Mouse (Mus musculus) hindbrain, embryonic 15.5 days (tissue): ENCODE data around the gene Syn3. TPM values are rescaled to one million over a fixed set of nuclear protein-coding genes. Genes with fewer than 3 reads are reported as not detected.

Experiments used
- ATAC-seq: fragments of 200-750 bp; cut with Nextera tagmentation; 2 replicates; pipeline ENCODE4 v1.8.0; 2017; ENCODE audit warnings: low read depth, moderate number of reproducible peaks, moderate TSS enrichment; ENCODE audit not compliant: low FRiP score
- H3K27ac ChIP-seq: fragments of 300-500 bp; sonication (generic); replicated peaks from 2 replicates; pipeline ENCODE4 v1.5.1; 2015; ENCODE audit warnings: mild to moderate bottlenecking, inconsistent platforms
- H3K27me3 ChIP-seq: fragments of 300-500 bp; sonication (generic); 2 replicates; pipeline ENCODE4 v1.6.1; 2015; ENCODE audit warnings: control low read depth, inconsistent platforms
- H3K36me3 ChIP-seq: fragments of 300-500 bp; sonication (generic); 2 replicates; pipeline ENCODE4 v1.6.1; 2015; ENCODE audit warnings: control low read depth, inconsistent platforms
- H3K4me1 ChIP-seq: fragments of 300-500 bp; sonication (generic); replicated peaks from 2 replicates; pipeline ENCODE4 v1.6.1; 2015; ENCODE audit warnings: control low read depth, inconsistent platforms
- H3K4me2 ChIP-seq: fragments of 300-500 bp; sonication (generic); 2 replicates; pipeline ENCODE4 v1.6.1; 2015; ENCODE audit warnings: moderate library complexity, mild to moderate bottlenecking, inconsistent platforms
- H3K4me3 ChIP-seq: fragments of 300-500 bp; sonication (generic); 2 replicates; pipeline ENCODE4 v1.5.1; 2015; ENCODE audit warnings: mild to moderate bottlenecking, inconsistent platforms
- H3K9ac ChIP-seq: fragments of 300-500 bp; sonication (generic); 2 replicates; pipeline ENCODE4 v1.6.1; 2015; ENCODE audit warnings: inconsistent platforms
- H3K9me3 ChIP-seq: fragments of 300-500 bp; sonication (generic); 2 replicates; pipeline ENCODE4 v1.6.1; 2016; ENCODE audit warnings: control low read depth, inconsistent platforms
- WGBS: fragments of 180-500 bp; shearing (Covaris S2); methylation state at CpG from one replicate; pipeline ENCODE4 v1.1.7; 2015; 5-methylcytosine and 5-hydroxymethylcytosine counted together
- polyA plus RNA-seq: library from polyadenylated mRNA; unstranded; fragments of >200 nt; fragmentation: Nextera tagmentation; extraction: Ambion mirVana; gene quantifications from 2 replicates; pipeline ENCODE4 v1.2.1, GENCODE M21; 2015

Syn3 gene
- polyA plus RNA-seq, 1 experiment from 2014 or later: 30.1 TPM

DNA sequence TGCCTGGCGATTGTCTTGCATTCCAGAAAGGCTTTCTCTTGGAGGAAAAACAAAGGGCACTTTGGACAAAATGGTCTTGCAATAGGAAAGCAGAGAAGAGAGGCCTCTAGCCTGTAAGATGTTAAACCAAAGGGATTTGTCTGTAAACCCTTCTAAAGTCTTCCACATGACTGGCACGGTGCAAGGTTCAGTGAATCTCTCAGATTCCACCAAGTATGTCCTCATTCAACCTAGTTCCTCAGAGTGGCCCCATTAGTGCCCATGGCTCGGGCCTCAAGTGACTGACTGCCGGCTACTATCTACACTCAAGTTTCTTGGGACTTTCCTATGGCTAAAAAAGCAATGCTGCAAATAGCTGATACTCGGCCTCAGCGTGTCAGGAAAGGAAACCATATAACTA, 200.4 kb downstream of the Syn3 start:
- H3K9ac ChIP-seq: no peak overlapping the region
- no peak overlapping the region for H3K4me3 ChIP-seq
- H3K36me3 ChIP-seq: no peaks in the 10 kb centered on the region
- ATAC-seq: no peak
- H3K9me3 ChIP-seq: no peaks in the 10 kb centered on the region
- WGBS: 75% methylated on average over 6 of the region's 6 CpGs
- H3K27me3 ChIP-seq: peaks cover 5% of the 10 kb centered on the region
- no peak overlapping the region for H3K27ac ChIP-seq
- H3K4me1 ChIP-seq: peaks cover 40% of the 10 kb centered on the region
- no peak overlapping the region for H3K4me2 ChIP-seq

DNA sequence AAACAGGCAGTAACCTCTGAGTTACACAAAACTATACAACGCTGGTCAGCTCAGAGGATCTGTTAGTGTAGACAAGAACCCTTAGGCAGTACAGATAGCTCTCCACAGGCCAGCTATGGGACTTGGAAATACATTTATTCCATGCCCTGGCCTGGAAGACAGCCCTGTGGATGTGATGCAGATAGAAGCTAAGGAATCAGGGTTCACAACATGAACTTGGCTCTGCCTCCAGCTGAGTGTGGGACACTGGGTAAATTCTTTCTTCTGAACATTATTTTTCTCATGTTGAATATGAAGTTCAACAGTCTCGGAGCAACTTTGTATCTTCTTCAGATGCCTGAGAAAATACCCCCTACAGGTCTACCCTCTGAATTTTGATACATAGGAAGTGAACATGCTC, 201.4 kb downstream of the Syn3 start:
- peaks cover 31% of the 10 kb centered on the region for H3K4me1 ChIP-seq
- no peak overlapping the region for H3K4me2 ChIP-seq
- H3K9ac ChIP-seq: no peak overlapping the region
- no peaks in the 10 kb centered on the region for H3K9me3 ChIP-seq
- peaks cover 5% of the 10 kb centered on the region for H3K27me3 ChIP-seq
- H3K36me3 ChIP-seq: no peaks in the 10 kb centered on the region
- WGBS: 97% methylated on average over 2 of the region's 2 CpGs
- no peak overlapping the region for H3K27ac ChIP-seq
- ATAC-seq: no peak
- no peak overlapping the region for H3K4me3 ChIP-seq

DNA sequence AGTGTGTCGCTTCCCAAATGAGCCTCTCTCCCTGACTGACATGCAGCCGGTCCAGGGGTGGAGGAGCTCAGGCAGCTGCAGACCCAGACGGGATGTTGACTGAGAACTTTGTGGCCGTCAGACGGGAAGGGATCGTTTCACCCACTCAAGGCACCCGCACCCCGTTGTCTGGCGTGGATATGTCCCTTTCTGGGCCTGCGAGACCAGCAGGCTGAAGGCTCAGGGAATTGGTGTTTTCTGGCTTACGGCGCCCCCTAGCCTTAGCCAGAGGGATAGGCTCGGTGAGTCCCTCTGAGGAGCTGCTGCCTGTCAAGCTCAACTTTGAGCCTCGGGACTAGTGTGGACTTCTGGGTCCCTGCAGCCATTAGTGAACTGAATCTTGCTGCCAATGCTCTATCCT, 202.6 kb downstream of the Syn3 start:
- Histone ChIP-seq H3K9ac (no peak overlapping the region), H3K4me2 (peak overlapping the region; percentile 42), H3K4me1 (peaks cover 20% of the 10 kb centered on the region), H3K4me3 (no peak overlapping the region), H3K36me3 (no peaks in the 10 kb centered on the region), H3K9me3 (no peaks in the 10 kb centered on the region), H3K27ac (no peak overlapping the region), H3K27me3 (no peaks in the 10 kb centered on the region; the same call in 1 of the 2 replicates)
- 2% methylated on average over 14 of the region's 14 CpGs for WGBS
- ATAC-seq: peak; percentile 47

DNA sequence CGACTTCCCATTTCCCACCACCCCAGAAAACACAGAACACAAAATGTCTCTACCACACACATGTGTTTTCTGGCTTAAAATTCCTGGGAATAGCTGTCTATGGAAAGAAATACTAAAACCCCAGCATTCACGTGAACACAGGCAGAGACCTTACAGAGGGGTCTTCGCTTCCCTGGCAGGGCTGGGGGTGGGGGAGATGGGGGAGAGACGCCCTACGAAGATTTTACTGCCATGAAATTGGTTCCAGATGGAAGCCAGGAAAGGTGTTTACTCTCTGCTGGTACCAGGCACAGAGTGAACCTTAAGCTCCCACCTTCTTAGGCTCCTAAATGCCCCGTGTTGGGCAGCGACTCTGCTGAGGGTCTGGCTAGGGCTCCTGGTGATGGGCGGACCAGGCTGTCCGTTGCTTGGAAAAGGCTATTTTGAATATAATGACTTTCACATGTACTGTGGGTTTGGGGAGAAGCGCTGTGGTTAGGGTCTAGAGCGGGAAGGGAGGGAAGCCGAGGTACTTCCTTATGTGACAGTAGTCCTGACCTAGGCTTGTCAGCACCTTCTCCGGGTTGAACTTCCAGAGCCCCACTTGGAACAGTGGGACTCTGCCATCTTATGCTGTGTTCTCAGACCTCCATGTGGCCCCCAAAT, 203.1 kb downstream of the Syn3 start:
- no peaks in the 10 kb centered on the region for H3K9me3 ChIP-seq
- 33% methylated on average over 13 of the region's 13 CpGs for WGBS
- H3K4me3 ChIP-seq: no peak overlapping the region
- no peaks in the 10 kb centered on the region for H3K36me3 ChIP-seq
- H3K27ac ChIP-seq: no peak overlapping the region
- ATAC-seq: 0 out of 2 replicates have a peak, but pooled peaks have one; percentile 6
- H3K4me2 ChIP-seq: peak overlapping the region; percentile 42
- H3K27me3 ChIP-seq: no peaks in the 10 kb centered on the region; the same call in 1 of the 2 replicates
- no peak overlapping the region for H3K9ac ChIP-seq
- H3K4me1 ChIP-seq: peaks cover 15% of the 10 kb centered on the region

DNA sequence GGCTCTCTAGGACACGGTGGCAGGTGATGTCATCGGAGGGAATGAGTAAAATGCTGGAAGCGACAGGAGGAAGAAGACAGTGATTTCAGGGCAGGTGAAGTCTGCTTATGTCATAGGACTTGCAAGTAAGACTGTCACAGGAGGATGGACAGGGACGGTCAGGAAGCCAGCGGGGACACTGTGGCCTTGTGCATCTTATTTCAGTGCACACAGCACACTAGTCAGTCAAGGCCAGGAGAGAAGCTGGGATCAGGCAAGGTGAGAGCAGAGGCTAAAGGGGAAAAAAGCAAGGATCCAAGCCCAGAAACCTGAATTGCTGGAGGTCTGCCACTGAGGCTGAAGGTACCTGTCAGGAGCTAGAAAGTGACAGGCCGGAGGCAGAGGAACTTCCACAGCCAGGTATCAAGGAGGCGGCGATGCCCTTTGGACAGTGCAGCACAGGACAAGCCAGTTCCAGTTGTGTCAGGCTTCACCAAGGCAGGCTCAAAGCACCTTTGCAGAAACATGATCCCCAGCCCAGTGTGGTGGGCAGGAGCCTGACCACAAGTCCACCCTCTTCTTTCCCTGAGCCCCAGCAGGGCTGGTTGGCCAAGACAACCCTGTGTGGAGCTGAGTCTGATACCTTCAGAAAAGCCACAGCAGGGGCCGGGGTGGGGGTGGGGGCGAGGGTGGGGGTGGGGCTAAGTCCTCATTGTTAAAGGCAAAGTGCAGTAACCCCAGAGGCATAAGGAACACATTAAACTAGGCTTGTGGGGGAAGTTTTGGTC, 203.9 kb downstream of the Syn3 start:
- Histone ChIP-seq H3K27ac (no peak overlapping the region), H3K9ac (no peak overlapping the region), H3K4me1 (peaks cover 8% of the 10 kb centered on the region), H3K4me2 (no peak overlapping the region), H3K9me3 (no peaks in the 10 kb centered on the region), H3K36me3 (no peaks in the 10 kb centered on the region), H3K27me3 (no peaks in the 10 kb centered on the region; the same call in 1 of the 2 replicates), H3K4me3 (no peak overlapping the region)
- 70% methylated on average over 10 of the region's 10 CpGs for WGBS
- ATAC-seq: no peak

DNA sequence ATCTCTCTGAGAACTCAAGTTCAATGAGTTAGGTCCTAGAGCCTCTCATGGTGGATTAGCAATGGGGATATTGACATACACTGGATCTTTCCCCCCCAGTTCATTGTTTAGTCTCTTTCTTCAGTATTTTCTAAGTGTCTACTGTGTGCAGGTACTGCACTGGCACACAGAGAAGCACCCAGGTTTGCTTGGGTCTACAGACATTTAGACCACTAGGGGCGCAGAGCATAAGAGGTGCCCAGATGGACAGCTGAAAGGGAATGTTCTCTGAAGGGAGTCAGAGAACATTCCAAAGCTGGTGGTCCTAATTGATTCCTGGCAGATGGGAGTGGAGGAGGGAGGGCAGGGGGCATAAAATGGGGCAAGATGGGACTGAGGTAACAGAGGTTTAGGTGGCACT, 204.8 kb downstream of the Syn3 start:
- Histone ChIP-seq H3K4me2 (no peak overlapping the region), H3K4me3 (no peak overlapping the region), H3K4me1 (peaks cover 8% of the 10 kb centered on the region), H3K9ac (no peak overlapping the region), H3K27me3 (no peaks in the 10 kb centered on the region), H3K36me3 (peaks cover 3% of the 10 kb centered on the region; the same call in 1 of the 2 replicates), H3K9me3 (no peaks in the 10 kb centered on the region), H3K27ac (no peak overlapping the region)
- no peak for ATAC-seq
- 79% methylated on average over 1 of the region's 1 CpGs for WGBS

DNA sequence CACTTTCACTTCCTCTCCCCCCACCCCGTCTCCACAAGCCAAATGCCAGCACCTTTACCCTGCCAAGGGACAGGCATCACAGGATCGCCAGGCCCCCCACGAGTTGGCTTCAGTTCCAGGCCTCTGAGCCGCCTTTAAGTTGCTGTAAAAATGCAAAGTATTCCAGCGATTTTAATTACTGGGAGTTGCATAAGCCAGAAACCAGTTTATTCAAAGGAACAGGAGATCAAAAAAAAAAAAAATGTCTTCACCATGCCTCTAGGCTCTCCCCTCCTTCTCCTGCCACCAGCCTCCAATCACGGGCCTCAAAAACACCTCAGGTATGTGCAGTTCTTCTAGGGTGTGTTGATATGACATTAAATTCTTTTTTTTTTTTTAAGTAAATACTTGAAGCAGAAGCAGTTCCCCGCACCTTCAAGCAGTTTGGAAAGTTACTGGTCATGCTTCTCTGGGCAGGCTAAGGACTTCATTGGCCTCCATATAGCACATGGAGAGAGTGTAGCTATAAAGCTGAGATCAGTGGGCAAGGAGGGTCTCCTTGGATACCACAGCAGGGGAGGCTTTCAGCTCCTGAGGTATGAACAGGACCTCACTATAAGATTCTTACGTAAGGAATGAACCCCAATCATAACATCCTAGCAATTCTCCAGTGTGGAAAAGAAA, 208.5 kb downstream of the Syn3 start:
- H3K4me3 ChIP-seq: no peak overlapping the region
- ATAC-seq: no peak
- peaks cover 3% of the 10 kb centered on the region; the same call in 1 of the 2 replicates for H3K36me3 ChIP-seq
- H3K9ac ChIP-seq: no peak overlapping the region
- H3K27me3 ChIP-seq: no peaks in the 10 kb centered on the region
- no peak overlapping the region for H3K27ac ChIP-seq
- H3K4me2 ChIP-seq: no peak overlapping the region
- H3K4me1 ChIP-seq: no peaks in the 10 kb centered on the region
- 88% methylated on average over 8 of the region's 8 CpGs for WGBS
- H3K9me3 ChIP-seq: no peaks in the 10 kb centered on the region

DNA sequence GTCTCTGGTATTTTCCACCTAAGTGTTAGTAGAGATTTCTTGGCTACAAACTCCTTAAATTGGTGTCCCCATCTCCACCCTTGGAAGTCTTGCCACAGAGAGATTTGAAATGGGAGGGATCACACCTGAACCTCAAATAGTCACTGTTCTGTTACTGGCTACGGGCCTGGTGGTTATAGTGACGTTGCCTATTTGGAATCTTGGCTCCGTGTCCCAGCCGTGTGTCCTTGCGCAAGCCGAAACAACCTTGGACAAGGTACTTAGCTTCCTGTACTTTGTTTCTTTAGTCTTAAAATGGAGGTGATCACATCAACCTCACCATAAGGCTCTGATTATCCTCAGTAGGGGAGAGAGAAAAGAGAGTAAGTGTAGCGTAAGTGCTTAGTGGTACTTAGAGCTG, 212.2 kb downstream of the Syn3 start:
- 94% methylated on average over 7 of the region's 7 CpGs for WGBS

DNA sequence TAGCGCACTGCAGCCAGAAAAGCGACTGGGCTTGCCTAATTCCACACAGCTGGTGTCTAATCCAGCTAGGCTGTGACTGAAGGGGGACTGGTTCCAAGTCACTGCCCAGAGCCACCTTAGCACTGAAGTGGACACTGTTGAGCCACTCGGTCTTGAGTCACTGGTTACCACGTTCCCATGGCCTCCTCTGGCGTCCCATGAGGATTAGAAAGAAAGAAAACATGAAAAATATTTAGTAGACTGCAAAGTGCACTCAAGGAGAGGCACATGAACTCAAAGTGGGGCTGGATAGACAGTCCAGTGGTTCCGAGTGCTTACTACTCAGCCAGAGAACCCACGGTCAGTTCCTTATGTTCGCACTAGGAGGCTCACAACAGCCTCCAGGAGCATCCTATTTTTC, 217.5 kb downstream of the Syn3 start:
- Histone ChIP-seq H3K4me2 (no peak overlapping the region), H3K27ac (no peak overlapping the region), H3K27me3 (no peaks in the 10 kb centered on the region), H3K36me3 (no peaks in the 10 kb centered on the region), H3K4me3 (no peak overlapping the region), H3K9ac (no peak overlapping the region), H3K4me1 (no peaks in the 10 kb centered on the region), H3K9me3 (no peaks in the 10 kb centered on the region)
- no peak for ATAC-seq
- 88% methylated on average over 8 of the region's 8 CpGs for WGBS

More for the DNA sequence above, 212.2 kb downstream of the Syn3 start:
- H3K9me3 ChIP-seq: no peaks in the 10 kb centered on the region
- peaks cover 3% of the 10 kb centered on the region; the same call in 1 of the 2 replicates for H3K36me3 ChIP-seq
- no peaks in the 10 kb centered on the region for H3K4me1 ChIP-seq
- H3K27ac ChIP-seq: no peak overlapping the region
- H3K27me3 ChIP-seq: no peaks in the 10 kb centered on the region
- H3K4me3 ChIP-seq: no peak overlapping the region
- no peak for ATAC-seq
- H3K4me2 ChIP-seq: no peak overlapping the region
- no peak overlapping the region for H3K9ac ChIP-seq

DNA sequence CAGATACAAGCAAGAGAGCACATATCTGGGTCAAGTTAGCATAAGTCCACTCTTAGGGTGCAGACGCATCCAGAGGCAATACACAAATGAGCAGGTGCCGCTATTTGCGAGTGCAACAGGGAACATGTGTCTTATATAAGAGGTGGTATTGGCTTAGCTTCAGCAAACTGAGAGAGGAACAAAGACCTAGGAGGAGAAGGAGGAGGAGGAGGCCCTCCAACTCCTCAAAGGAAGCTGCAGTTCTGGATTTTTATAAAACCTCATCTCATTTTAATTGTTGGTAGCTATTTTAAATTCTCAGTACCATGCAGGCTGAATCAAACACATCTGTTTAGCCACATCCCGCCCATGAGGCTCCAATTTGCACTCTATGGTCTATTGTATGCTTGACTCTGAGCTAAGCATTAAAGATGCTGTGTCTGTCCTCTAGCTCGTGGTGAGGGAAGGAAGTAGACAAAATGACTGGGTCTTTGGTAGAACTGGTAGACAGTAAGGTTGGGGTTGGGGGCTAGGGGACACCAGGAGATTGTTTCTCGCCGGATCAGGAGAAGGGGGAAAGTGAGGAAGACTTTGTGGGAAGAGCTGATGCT, 219.0 kb downstream of the Syn3 start:
- no peak overlapping the region for H3K9ac ChIP-seq
- H3K4me2 ChIP-seq: no peak overlapping the region
- no peaks in the 10 kb centered on the region for H3K27me3 ChIP-seq
- H3K27ac ChIP-seq: no peak overlapping the region
- no peaks in the 10 kb centered on the region for H3K4me1 ChIP-seq
- no peak overlapping the region for H3K4me3 ChIP-seq
- H3K36me3 ChIP-seq: no peaks in the 10 kb centered on the region
- no peak for ATAC-seq
- 91% methylated on average over 7 of the region's 7 CpGs for WGBS
- H3K9me3 ChIP-seq: no peaks in the 10 kb centered on the region

DNA sequence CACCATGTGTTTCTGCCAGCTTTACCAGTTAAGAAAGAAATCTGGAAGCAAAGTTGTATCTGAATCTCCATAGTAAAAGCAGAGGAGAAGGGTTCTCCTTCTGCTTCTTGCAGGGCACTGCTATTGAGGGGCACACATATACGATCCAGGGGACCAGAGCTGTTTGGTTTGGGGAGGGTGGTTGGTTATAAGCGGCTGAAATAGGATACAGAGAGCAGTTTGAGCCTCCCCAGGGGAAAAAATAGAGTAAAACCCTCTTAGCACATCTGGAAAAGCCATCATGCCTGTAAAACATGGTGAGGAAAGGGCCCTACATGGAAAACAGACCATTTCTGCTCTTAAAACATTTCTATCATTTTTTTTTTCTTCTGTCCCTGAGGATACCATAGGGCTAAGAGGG, 220.2 kb downstream of the Syn3 start:
- H3K36me3 ChIP-seq: no peaks in the 10 kb centered on the region
- no peaks in the 10 kb centered on the region for H3K27me3 ChIP-seq
- no peak overlapping the region for H3K27ac ChIP-seq
- no peaks in the 10 kb centered on the region for H3K9me3 ChIP-seq
- H3K4me3 ChIP-seq: no peak overlapping the region
- H3K9ac ChIP-seq: no peak overlapping the region
- ATAC-seq: no peak
- WGBS: 89% methylated on average over 2 of the region's 2 CpGs
- H3K4me2 ChIP-seq: no peak overlapping the region
- H3K4me1 ChIP-seq: no peaks in the 10 kb centered on the region

DNA sequence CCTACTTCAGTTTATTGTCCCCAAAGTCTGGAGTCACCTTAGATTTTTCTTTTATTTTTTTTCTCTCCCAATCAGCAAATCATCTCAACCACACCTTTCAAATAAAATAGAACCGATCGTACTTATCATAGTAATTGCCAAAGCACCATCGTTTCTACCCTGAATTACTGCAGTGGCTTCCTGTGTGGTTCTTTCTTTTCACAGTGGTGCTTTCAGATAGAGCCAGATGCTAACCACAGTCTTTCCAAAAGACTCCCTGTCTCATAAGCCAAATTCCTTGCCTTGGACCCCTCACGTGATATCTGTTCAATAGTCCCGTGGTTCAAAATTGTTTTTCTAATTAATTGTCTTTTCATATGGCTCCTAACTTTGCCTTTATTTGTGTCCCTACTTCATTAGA, 221.4 kb downstream of the Syn3 start:
- H3K9ac ChIP-seq: no peak overlapping the region
- H3K4me2 ChIP-seq: no peak overlapping the region
- H3K4me1 ChIP-seq: no peaks in the 10 kb centered on the region
- 93% methylated on average over 5 of the region's 5 CpGs for WGBS
- H3K36me3 ChIP-seq: no peaks in the 10 kb centered on the region
- no peak for ATAC-seq
- H3K27ac ChIP-seq: no peak overlapping the region
- no peak overlapping the region for H3K4me3 ChIP-seq
- no peaks in the 10 kb centered on the region for H3K27me3 ChIP-seq
- no peaks in the 10 kb centered on the region for H3K9me3 ChIP-seq
